Mouse (Mus musculus): ENCODE data around the gene Prkce.

Prkce gene

DNA sequence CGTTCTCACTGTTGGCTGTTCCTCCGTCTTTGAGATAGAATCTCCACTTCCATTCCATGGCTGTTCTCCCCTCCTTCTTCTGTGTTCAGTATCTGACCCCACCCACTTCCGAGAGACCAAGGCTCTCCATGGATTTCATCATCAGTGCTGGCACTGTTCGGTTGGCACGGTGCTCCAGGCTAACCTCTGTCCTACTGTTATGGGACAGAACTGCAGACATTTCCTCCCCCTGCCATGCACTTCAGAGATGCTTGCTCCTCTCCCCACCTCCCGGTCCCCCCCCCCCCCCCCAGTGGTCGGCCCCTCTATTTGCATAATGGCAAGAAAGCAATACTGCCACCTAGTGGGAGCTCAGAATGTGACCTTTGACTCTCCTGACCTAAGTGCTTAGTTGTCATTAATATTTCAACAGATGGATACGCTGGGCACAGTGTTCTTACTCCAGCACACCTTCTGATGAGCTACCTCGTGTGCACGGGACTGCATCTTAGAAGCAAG lies 125.7 kb downstream of the Prkce start:
- DNase-seq (ENCODE audit: extremely low spot score, low read depth, low spot score) = peak; percentile 67

DNA sequence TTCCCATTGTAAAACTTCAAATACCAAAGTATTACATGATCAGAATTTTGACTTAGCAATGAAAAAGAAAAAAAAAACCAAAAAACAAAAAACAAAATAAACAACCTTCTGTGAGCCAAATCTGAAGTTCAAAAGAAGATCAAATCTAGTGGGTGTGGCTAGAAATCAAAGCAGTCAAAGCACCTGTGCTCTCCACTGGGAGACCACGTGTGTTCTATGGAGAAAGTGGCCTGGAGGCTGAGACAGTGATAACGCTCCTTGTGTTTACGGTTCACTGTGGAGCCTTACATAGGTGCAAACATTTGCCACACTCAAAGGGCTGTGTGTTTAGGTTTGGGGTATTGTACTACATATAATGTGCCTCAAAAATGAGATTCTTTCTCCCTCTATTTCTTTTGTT lies 132.0 kb downstream of the Prkce start:
- no peak for DNase-seq (ENCODE audit: extremely low spot score, low read depth, low spot score)

DNA sequence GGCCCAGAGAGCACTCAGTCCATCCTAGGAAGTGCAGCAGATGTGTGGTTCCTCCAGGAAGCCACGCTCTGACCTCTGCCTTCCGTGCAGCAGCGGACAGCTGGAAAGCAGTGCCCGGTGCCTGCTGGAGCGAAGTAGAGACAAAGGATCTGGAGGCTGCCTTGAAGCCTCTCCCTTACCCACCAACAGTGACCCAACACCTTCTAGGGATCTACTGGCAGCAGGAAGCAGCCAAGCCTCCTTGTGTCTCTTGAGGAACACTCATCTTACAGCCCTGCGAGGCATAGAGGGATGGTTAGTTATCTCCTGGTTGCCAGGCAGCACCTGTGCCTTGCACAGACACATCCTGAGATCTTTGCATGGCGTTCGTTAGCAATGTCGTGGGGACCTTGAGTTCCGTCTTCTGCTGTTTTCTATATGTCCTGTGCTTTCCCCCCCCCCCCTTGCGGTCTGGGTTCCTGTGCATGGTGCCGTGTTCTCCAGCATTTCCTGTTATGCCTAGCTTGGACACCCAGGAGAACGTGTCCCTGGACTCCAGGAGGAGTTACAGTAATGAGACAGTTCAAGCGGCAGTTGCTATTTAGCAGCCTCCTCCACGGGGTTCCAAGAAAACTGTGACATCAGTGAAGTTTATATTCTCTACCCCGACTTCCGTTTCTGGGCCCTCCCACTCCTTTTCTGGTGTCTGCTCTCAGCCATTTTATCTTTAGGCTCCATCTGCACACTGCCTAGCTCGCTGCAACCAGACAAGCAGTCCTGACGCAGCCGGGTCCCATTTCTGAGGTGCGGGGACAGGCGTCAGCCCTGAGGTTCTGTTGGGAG lies 133.4 kb downstream of the Prkce start:
- DNase-seq (ENCODE audit: extremely low spot score, low read depth, low spot score) = no peak

DNA sequence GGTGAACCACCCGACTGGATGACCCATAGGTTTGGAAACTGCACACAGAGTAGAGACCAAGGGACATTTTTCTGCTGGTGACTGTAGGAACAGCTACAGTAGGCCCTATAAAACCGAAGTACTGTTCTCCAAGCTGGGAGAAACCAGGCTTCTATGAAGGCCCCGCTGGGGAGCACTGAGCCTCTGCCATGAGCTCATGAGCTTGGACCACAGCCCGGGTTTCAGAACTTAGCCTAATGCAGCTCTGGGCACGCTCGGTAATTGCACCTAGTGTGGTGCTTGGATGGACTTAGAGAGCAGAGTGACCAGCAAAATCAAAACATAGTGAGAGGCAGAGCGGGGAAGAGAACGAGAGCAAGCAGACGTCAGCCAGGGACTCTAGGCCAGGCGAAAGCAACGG lies 134.7 kb downstream of the Prkce start:
- DNase-seq (ENCODE audit: extremely low spot score, low read depth, low spot score) = no peak

DNA sequence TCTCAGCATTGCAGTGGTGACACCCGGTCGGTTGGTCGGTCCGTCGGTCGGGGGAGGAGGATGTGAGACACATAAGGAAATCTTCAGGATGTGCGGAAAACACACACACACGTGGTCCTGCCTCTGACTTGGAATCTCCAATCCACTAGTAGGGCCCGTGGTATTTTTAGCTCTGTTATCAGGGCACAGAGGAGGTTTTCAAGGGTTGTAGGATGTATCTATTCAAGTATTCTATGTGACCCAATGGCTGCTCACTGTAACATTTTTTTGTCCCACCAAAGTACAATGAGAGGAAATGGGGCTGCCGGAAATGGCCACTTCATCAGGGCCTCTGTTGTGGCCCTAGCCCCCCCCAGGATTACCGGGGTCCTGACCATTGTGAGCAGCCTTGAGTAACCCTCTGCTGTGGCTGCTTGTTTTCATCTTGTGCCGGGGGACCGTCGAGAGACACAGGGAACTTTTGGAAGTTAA lies 135.3 kb downstream of the Prkce start:
- no peak for DNase-seq (ENCODE audit: extremely low spot score, low read depth, low spot score)

DNA sequence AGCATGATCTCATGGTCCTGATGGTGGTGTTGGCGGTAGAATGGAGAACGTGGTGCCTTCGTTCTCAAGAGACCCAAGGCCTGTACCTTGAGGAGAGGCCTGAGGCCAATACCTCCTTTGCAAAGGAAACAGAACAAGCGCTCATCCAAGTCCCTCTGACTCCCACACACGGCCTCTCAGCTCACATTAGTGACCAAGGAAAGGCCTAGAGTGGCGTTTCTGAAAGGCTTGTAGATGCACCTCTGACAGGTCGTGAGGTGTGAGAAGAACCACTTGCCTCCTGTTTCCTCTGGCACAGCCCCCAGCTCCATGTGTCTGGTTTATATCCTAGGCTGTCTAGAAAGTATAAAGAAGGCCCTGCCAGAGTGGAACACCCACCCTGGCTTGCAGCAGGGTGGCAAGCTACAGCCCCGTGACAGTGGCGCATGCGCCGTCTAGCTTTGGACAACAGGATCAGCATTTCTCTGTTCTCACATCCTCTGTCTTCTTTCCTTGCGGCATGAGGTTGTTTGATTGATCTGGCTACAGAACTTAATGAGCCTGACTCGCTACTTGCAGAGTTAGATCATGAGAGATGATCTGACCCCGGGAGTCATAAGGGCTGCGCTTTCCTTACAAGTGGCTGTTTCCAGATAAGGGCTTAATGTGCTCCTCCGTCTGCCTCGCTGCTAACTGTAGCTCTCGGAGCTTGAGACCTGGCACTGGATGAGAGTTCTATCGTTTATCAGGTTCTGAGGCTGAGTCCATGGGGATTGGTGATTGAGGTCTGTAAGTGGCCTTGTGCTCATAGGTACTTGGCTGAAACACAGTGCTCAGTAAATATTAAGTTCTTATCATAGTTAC lies 136.0 kb downstream of the Prkce start:
- DNase-seq (ENCODE audit: extremely low spot score, low read depth, low spot score) = no peak

DNA sequence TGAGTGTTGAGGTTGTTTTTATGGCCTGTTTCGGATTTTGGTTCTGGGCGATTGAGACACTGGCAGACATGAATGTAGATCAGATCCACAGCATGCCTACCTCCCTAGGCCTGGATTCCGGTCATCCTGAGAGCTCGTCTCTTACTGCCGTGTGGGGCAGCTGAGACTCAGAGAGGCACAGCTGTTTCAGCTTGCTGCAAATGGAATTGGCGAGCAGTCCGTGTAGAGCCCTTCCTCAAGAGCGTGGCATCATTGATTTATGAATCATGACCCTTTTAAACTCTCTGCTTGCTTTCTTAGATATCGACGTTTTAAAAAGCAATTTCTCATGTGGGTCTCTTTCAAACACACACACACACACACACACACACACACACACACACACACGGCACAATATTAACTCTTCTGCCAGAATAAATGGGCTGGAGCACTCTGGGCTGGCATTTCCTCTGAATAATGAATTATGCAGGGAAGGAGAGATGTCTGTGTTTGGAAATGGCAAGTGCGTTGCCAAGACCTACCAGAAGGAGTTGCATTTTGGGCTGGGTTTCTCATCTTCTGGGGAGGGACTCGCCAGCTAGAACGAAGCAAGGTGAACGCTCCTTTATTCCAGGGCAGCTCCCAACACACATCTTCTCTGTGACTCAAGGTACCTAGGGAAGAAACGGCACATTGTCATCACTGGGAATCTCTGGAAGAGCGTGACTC lies 137.5 kb downstream of the Prkce start:
- no peak for DNase-seq (ENCODE audit: extremely low spot score, low read depth, low spot score)

DNA sequence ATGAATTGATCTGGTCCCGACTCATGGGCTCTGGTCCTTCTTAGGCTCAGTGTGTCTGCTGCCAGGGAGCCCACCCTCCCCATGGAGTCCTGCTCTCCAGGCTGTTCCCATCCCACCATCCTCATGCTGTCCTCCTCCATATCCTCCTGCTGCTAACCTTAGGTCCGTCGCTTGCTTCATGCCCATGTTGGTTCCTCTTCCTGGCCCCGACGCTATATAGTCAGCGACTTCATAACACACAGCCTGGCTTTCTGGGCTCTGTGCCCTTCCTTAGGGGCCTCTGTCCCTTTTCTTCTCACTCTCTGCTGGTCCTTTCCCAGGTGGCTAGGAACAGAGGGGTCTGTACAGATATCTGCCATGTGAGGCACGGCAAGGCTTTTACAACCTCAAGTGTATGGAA lies 138.6 kb downstream of the Prkce start:
- no peak for DNase-seq (ENCODE audit: extremely low spot score, low read depth, low spot score)

DNA sequence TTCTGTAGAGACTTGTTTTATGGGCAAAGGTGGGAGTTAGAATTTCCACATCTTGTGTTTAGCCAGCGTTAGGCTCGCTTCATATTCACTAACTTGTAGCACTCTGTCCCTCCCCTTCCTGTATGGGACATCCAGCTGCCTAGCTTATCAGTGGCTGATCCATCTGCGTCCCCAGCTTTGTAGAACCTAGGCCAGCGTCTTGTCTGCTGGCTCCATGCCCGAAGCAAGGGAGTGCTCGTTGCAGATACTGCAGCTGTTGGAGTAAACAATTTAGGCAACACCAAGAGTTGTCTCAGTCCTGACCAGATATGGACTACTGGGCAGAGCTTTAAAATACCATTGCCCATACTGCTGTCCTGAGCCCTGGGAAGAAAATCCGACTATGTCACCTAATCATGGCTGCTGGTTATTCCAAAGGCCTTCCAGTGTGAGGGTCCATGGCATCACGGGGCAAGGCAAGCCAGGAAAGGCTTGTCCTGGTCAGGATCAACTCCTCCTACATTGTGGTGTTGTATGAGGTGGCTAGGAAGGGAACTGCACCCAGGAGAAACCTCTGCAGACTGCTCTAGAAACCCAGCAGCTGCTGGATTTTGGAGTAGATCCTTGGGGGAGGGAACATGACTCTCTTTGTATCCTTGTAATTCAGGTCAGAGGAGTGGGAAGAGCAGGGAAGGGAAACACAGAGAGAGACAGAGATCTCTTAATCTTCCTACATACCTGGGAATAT lies 146.0 kb downstream of the Prkce start:
- DNase-seq (ENCODE audit: extremely low spot score, low read depth, low spot score) = no peak

DNA sequence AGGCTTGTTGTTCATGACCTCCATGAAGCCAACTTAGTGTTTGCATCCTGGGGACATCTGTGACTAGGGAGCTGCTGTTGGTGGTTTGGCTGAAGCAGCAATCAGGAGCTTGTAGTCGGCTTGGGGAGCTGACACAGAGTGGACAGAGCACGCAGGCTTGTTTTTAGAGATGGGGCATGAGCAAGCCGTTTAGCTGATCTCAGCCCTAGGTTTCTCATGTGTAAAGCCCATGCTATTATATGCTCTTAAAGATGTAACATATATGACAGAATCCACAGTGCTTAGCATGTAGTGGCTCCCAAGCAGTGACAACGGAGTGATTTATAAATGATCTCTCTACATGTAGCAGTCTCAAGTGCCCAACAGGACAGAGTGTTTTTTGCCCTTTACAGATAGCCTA lies 148.3 kb downstream of the Prkce start:
- DNase-seq (ENCODE audit: extremely low spot score, low read depth, low spot score) = no peak

DNA sequence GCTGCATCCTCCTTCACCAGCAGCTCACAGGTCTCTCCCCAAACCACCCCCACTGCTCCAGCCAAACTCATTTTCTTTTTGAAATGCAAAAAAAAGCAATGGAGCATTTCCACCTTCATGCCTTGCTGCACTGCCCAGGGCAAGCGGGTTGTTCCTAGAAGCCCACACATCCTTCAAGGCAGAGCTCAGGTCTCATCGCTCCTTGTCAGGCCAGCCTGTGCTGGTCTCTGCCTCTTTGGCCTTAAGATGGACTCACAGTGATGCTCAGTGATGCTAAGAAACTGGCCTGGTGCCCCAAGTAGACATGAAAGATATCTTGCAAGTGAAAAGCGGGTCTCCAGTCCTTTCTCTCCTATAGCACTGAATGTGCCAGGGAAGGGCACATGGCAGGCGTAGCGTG lies 149.2 kb downstream of the Prkce start:
- DNase-seq (ENCODE audit: extremely low spot score, low read depth, low spot score) = no peak

DNA sequence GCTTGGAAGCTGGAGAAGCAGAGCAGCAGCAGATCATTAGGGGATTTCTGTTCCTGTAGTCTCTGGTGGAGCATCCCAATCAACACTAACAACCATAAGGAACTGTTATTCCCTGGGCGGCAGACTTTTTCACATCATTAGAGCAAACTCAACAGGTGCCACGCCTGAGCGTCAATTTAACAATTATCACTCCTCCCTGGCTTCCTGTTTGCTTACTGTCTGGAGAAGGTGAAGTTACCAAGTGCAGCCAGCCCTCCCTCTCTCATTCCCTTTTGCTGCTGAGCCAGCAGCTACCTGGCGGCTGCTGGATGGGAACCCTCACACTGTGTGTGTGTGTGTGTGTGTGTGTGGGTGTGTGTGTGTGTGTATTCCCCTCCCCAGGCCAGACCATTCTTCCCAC lies 149.6 kb downstream of the Prkce start:
- DNase-seq (ENCODE audit: extremely low spot score, low read depth, low spot score) = no peak

DNA sequence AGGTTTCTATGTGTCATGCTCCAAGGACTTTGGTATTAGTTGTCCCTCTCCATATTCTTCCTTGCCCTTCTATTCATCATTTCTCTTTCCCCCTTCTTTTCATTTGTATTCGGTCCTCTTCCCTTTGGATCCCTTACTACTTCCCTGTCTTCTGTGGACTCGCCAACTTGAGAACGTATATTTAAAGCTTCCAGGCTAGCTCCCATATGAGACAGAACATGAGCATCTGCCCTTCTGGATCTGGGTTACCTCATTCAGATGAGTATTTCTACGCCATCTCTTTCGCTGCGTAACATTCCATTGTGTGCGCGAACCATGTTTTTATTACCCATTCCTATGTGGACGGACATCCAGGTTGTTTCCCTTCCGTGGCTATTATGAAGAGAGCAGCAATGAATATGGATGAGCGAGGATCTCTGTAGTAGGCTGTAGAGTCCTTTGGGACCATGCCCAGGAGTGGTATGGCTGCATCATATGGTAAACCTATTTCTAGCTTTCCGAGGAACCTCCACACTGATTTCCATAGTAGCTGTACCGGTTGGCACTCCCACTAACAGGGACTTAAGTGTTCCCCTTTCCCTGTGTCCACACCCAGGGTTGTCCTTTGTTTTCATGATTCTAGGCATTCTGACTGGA lies 152.5 kb downstream of the Prkce start:
- no peak for DNase-seq (ENCODE audit: extremely low spot score, low read depth, low spot score)

DNA sequence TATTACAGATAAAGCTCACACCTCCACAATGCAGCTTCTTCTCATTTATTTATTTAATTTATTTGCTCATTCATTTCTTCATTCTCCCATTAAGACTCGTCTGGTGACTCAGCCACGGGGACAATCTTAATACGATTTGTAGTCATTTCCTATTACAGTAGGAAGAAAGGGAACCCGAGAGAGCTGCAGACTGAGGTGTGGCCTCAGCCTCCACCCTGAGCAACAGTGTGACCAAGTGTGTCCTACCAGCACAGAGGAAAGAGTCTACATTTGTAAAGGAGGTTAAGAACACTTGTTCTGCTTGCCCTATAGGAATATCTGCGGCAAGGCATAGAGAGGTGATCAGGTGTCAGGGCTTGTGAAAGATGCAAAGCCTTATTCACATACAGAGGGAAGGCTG lies 155.3 kb downstream of the Prkce start:
- no peak for DNase-seq (ENCODE audit: extremely low spot score, low read depth, low spot score)

DNA sequence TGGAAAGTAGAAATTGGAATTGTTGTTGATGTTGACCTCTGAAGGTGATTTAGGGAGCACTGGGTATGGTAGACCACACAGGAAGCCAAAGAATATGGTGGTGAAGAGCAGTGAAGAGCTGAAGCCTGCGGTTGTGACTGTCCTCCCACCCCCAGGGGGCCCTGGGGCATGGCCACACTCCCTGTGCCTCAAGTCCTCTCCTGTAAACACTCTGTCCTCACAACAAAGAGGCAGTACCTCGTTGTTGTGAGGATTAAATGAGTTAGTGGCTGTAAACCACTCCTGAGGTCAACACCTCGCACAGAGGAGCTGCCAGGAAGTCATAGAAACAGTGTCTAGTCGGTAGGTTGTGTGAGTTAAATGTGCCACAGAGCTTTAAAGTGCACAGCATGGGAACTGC lies 155.7 kb downstream of the Prkce start:
- no peak for DNase-seq (ENCODE audit: extremely low spot score, low read depth, low spot score)

DNA sequence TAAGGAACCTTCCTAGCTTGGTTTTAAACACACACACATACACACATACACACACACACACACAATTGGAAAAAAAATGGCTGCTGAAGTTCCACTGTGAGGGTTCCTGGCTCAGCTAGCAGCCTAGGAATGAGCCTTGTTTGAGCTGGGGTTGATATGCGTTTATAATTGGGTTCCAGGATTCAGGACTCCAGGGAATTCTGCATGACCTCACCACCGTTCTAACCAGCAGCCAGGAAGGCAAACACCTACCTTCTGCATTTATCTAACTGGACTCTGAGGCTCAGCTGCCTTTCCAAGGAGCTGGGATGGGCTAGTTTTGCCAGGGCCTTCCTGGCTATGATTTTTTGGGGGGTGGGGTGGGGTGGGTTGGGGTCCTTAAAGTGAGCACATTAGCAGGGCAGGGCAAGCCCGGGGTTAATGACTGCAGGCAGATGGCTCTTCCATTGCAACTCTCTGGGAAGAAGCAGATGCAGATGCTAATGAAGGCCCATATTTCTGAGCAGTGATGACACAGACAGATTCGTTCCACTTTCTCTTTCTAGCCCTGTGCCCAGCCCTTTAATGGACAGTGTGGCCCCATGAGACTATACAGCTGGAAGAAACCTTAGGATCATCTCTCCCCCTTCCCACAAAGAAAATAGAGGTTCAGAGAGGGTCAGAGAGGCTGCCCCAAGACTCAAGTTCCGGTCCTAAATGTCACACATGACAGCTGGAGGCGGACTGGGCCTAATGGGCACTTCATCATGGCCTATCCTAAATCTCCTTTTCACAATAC lies 156.5 kb downstream of the Prkce start:
- no peak for DNase-seq (ENCODE audit: extremely low spot score, low read depth, low spot score)

DNA sequence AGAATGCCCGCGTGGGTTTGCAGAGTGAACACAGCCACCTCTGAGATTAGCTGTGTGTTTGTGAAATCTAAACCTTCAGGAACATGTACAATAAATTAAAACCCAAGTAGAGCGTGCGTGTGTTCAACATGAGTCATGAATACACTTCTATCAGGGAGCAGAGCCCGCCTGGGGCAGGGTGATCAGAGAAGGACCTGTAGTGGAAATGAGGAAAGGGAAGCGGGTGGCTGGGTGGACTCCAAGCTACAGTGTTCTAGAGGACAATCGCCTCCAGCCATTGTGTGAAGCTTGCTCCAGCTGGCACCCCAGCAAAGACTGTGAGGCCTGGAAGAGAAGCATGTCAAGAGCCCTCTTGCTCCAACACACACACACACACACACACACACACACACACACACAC lies 157.2 kb downstream of the Prkce start:
- DNase-seq (ENCODE audit: extremely low spot score, low read depth, low spot score) = no peak

DNA sequence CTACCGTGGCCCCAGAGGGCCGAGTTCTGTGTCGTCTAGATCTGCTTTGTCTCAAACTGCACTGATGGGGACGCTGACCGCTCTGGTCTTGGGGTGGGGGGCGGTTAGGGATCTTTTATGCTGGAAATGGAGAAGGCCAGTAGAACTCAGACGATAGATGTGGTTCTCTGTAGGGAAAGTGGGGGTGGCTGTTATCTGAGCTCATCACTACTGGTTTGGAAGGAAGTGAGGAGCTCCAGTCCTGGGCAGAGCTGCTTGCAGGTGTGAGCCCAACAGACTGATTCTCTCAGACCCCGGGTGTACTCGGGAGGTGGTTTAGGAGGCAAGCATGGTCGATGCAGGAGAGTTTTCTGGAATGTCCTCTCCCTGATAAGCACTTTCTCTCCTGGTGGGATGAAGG lies 157.7 kb downstream of the Prkce start:
- no peak for DNase-seq (ENCODE audit: extremely low spot score, low read depth, low spot score)

DNA sequence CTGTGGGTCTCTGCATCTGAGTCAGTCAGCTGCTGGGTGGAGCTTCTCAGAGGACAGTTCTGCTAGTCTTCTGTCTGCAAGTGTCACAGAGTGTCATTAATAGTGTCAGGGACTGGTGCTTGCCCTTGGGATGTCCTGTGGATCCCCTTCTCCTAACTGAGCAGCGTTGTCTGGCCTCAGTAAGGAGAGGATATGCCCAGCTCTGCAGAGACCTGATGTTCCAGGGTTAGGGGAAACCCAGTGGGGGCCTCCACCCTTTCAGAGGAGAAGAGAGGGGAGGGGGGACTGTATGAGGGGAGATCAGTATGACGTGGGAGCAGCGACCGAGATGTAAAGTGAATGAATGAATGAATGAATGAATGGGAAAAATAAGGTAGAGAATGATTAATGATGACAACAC lies 160.4 kb downstream of the Prkce start:
- no peak for DNase-seq (ENCODE audit: extremely low spot score, low read depth, low spot score)
